Mouse (Mus musculus) erythroblast, embryonic 14.5 days (primary cell): ENCODE data around the gene Ctcfl.

Source experiments
- GATA1 ChIP-seq: IDR thresholded peaks from 2 replicates; pipeline ENCODE4 v1.6.1; 2012; ENCODE audit warnings: low read length, inconsistent platforms, mixed read lengths
- TAL1 ChIP-seq: IDR thresholded peaks from 3 replicates; pipeline ENCODE4 v1.6.1; 2012; ENCODE audit warnings: low read length, inconsistent platforms, mixed read lengths

DNA sequence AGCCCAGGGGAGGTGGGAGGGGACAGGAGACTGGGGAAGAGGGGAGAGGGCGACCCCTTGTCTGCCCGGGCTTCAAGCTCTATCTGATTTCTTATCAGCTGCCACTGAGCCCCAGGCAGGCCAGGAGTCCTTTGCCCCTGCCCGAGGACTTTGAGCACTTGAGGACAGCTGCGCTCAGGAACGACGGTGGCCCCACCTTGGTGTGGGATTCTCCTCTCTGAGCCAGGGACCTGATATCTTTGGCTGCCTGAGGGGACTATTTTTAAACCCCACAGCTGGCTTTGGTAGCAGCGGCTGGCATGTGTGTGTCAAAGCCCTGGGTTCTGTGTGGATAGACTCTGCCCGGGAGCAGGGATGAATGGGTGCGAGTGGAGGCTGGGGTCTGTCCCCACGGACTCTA is 61.7 kb downstream of the Ctcfl start:
- TF ChIP-seq TAL1 (no peak), GATA1 (no peak)
